Mouse (Mus musculus) lung, embryonic 14.5 days (tissue): ENCODE results near the gene Wsb2. TPM values are rescaled to one million over a fixed set of nuclear protein-coding genes. Genes with fewer than 3 reads are reported as not detected.

Source experiments
- ATAC-seq: fragments of 200-750 bp; cut with Nextera tagmentation; 2 replicates; pipeline ENCODE4 v1.8.0; 2017; ENCODE audit warnings: mild to moderate bottlenecking, moderate TSS enrichment, moderate library complexity; ENCODE audit not compliant: insufficient read depth
- DNase-seq: peaks from one replicate; pipeline ENCODE4 v3.0.0-alpha.2; 2015
- H3K27ac ChIP-seq: fragments of 300-500 bp; sonication (generic); 2 replicates; pipeline ENCODE4 v1.5.1; 2014; ENCODE audit warnings: low read depth, mild to moderate bottlenecking, moderate library complexity
- H3K27me3 ChIP-seq: fragments of 300-500 bp; sonication (generic); 2 replicates; pipeline ENCODE4 v1.6.1; 2014; ENCODE audit warnings: low read length, control low read depth; ENCODE audit not compliant: insufficient read depth
- H3K36me3 ChIP-seq: fragments of 300-500 bp; sonication (generic); 2 replicates; pipeline ENCODE4 v1.6.1; 2014; ENCODE audit warnings: control low read depth; ENCODE audit not compliant: insufficient read depth
- H3K4me1 ChIP-seq: fragments of 300-500 bp; sonication (generic); 2 replicates; pipeline ENCODE4 v1.6.1; 2014; ENCODE audit warnings: antibody characterized with exemption, control low read depth; ENCODE audit not compliant: insufficient read depth
- H3K4me2 ChIP-seq: fragments of 300-500 bp; sonication (generic); 2 replicates; pipeline ENCODE4 v1.6.1; 2014; ENCODE audit warnings: mild to moderate bottlenecking
- H3K4me3 ChIP-seq: fragments of 300-500 bp; sonication (generic); 2 replicates; pipeline ENCODE4 v1.5.1; 2014; ENCODE audit warnings: low read depth, low read length
- H3K9ac ChIP-seq: fragments of 300-500 bp; sonication (generic); 2 replicates; pipeline ENCODE4 v1.6.1; 2014
- H3K9me3 ChIP-seq: fragments of 300-500 bp; sonication (generic); 2 replicates; pipeline ENCODE4 v1.6.1; 2016; ENCODE audit warnings: low read depth, low read length, control low read depth
- CTCF ChIP-seq: IDR thresholded peaks from 2 replicates; pipeline ENCODE4 v1.5.1; 2016; ENCODE audit warnings: antibody characterized with exemption, low read depth
- WGBS: fragments of 180-500 bp; shearing (Covaris S2); extraction: QIAGEN DNeasy Blood & Tissue Kit; methylation state at CpG from one replicate; pipeline ENCODE4 v1.1.7; 2014; 5-methylcytosine and 5-hydroxymethylcytosine counted together
- polyA plus RNA-seq: library from polyadenylated mRNA; unstranded; fragments of >200 nt; fragmentation: Nextera tagmentation; extraction: Ambion mirVana; gene quantifications from 2 replicates; pipeline ENCODE4 v1.2.1, GENCODE M21; 2014

The Wsb2 gene
- polyA plus RNA-seq, 1 experiment from 2014 or later, result 70.9 TPM

GRCm38 (mm10) chr5:117383198-117383597, 26.1 kb downstream of the Wsb2 start:
- no peak for TF ChIP-seq CTCF
- H3K9me3 ChIP-seq, result no peaks in the 10 kb centered on the region
- peaks cover 85% of the 10 kb centered on the region for H3K36me3 ChIP-seq
- H3K4me1 ChIP-seq, result 0 out of 2 replicates have a peak, but pooled peaks cover 9% of the 10 kb centered on the region
- ATAC-seq (no peak), DNase-seq (no peak)
- H3K4me2 ChIP-seq, result no peak overlapping the region
- H3K9ac ChIP-seq, result no peak overlapping the region
- no peak overlapping the region for H3K27ac ChIP-seq
- no peak overlapping the region for H3K4me3 ChIP-seq
- H3K27me3 ChIP-seq, result no peaks in the 10 kb centered on the region
- WGBS, result 75% methylated on average over 12 of the region's 12 CpGs

DNA sequence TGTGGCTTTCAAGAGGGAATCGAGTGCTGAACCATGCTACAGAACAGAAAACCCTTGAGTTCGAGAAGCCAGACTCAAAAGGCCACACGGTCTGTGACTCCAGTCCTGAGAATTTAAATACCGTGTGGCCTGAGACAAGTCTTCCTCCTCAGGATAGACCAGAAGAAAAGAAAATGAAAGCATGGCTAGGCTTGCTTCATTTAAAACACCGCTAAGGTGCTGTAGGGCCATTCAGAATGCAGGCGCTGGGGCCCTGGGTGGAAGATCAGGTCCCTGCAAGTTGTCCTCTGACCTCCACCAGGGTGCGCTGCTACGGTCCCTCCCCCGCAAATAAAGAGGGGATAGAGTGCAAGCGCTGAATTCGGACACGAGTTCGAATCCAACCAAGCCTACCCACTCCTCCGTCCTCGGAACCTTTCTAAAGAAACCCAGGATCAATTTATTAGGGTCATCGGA, 31.2 kb downstream of the Wsb2 start:
- peak overlapping the region; percentile 80 for H3K27ac ChIP-seq
- 0 out of 2 replicates have a peak, but pooled peaks cover 9% of the 10 kb centered on the region for H3K4me1 ChIP-seq
- WGBS, result 5% methylated on average over 16 of the region's 16 CpGs
- ATAC-seq (peak; percentile 50), DNase-seq (peak; percentile 72)
- no peaks in the 10 kb centered on the region for H3K27me3 ChIP-seq
- H3K9ac ChIP-seq, result peak overlapping the region; percentile 86
- peak; percentile 62 for TF ChIP-seq CTCF
- peaks cover 37% of the 10 kb centered on the region for H3K36me3 ChIP-seq
- H3K4me3 ChIP-seq, result peak overlapping the region; percentile 73
- H3K4me2 ChIP-seq, result peak overlapping the region; percentile 73
- H3K9me3 ChIP-seq, result no peaks in the 10 kb centered on the region

GRCm38 (mm10) chr5:117388877-117389276, 31.8 kb downstream of the Wsb2 start, which contains the start of gene Rfc5:
Rfc5 (minus strand) TSS chr5:117389047.
- H3K9me3 ChIP-seq, result no peaks in the 10 kb centered on the region
- H3K9ac ChIP-seq, result peak within 1 kb of the TSS; percentile 86
- peaks cover 33% of the 10 kb centered on the region for H3K36me3 ChIP-seq
- no peaks in the 10 kb centered on the region for H3K27me3 ChIP-seq
- H3K4me3 ChIP-seq, result peak within 1 kb of the TSS; percentile 73
- H3K4me2 ChIP-seq, result peak within 1 kb of the TSS; percentile 73
- ATAC-seq, result peak; percentile 95
- peak within 1 kb of the TSS; percentile 80 for H3K27ac ChIP-seq
- DNase-seq, result peak; percentile 98
- H3K4me1 ChIP-seq, result 0 out of 2 replicates have a peak, but pooled peaks cover 9% of the 10 kb centered on the region
- TF ChIP-seq CTCF, result no peak
- under 1% methylated on average over 44 of the region's 44 CpGs for WGBS

DNA sequence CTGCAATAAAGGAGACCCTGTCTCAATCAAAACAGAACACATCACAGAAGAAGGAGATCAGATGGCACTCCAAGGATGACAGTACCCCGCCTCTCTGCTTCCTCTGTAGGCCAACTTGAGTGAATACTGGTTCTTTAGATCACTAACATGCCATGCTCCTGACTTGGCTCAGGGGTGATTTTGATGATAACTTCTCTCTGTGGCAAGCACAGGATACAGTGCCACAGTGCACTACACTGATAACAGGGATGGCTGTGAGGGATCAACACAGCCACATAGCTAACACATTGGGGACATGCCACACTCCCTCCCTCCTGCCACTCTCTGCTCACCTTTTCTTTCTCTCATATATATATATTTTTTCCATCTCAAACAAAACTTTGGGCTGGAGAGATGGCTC, 33.8 kb downstream of the Wsb2 start:
- 87% methylated on average over 1 of the region's 1 CpGs for WGBS
- Histone ChIP-seq H3K4me1 (0 out of 2 replicates have a peak, but pooled peaks cover 9% of the 10 kb centered on the region), H3K4me3 (no peak overlapping the region), H3K9ac (no peak overlapping the region), H3K27ac (no peak overlapping the region), H3K36me3 (peaks cover 12% of the 10 kb centered on the region), H3K9me3 (no peaks in the 10 kb centered on the region), H3K4me2 (no peak overlapping the region), H3K27me3 (no peaks in the 10 kb centered on the region)
- DNase-seq (no peak), ATAC-seq (no peak)
- no peak for TF ChIP-seq CTCF

DNA sequence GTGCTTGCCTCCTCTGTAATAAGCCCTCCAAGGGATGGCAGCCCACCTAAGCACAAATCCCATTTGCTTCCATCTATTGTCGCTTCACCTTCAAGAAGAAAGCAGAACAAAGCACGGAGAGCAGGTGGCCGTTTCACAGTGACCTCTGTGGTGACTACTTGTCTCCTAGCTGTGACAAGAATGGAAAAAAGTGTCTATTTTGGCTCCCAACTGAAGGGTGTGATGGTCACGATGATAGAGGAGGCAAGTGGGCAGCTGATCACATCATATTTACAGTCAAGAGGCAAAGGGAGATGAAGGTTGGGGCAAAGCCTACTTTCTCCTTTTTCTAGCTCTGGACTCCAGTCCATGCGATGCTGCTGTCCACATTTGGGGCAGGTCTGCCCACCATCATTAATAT, 38.7 kb downstream of the Wsb2 start:
- no peak for DNase-seq
- TF ChIP-seq CTCF, result no peak
- Histone ChIP-seq H3K27ac (no peak overlapping the region), H3K4me1 (no peaks in the 10 kb centered on the region), H3K4me2 (no peak overlapping the region), H3K9me3 (no peaks in the 10 kb centered on the region), H3K36me3 (no peaks in the 10 kb centered on the region), H3K27me3 (no peaks in the 10 kb centered on the region), H3K9ac (no peak overlapping the region), H3K4me3 (no peak overlapping the region)
- 83% methylated on average over 5 of the region's 5 CpGs for WGBS
- no peak for ATAC-seq

- 60% methylated on average over 6 of the region's 6 CpGs for WGBS
- Histone ChIP-seq H3K36me3 (no peaks in the 10 kb centered on the region), H3K27me3 (no peaks in the 10 kb centered on the region), H3K9ac (no peak overlapping the region), H3K4me2 (no peak overlapping the region), H3K9me3 (no peaks in the 10 kb centered on the region), H3K27ac (no peak overlapping the region), H3K4me1 (no peaks in the 10 kb centered on the region), H3K4me3 (no peak overlapping the region)
- ATAC-seq (no peak), DNase-seq (no peak)
- TF ChIP-seq CTCF, result no peak
Measured at GRCm38 (mm10) chr5:117396596-117397014, 39.5 kb downstream of the Wsb2 start.

GRCm38 (mm10) chr5:117397371-117397770, 40.3 kb downstream of the Wsb2 start:
- Histone ChIP-seq H3K27me3 (no peaks in the 10 kb centered on the region), H3K9ac (no peak overlapping the region), H3K27ac (no peak overlapping the region), H3K9me3 (no peaks in the 10 kb centered on the region), H3K4me1 (no peaks in the 10 kb centered on the region), H3K4me2 (no peak overlapping the region), H3K36me3 (no peaks in the 10 kb centered on the region), H3K4me3 (no peak overlapping the region)
- 82% methylated on average over 6 of the region's 6 CpGs for WGBS
- no peak for ATAC-seq
- no peak for DNase-seq
- no peak for TF ChIP-seq CTCF
